Mouse (Mus musculus) embryonic facial prominence, embryonic 11.5 days (tissue): Measurements from ENCODE around the gene 1700016K19Rik. TPM values are rescaled to one million over a fixed set of nuclear protein-coding genes. Genes with fewer than 3 reads are reported as not detected.
A peak's percentile ranks its signal among the peaks of the same experiment; 100 is the strongest.

Experiments
- ATAC-seq: fragments of 200-750 bp; cut with Nextera tagmentation; replicated peaks from 2 replicates; pipeline ENCODE4 v1.8.0; 2017; ENCODE audit warnings: low read depth; ENCODE audit not compliant: insufficient number of reproducible peaks, low FRiP score, low TSS enrichment
- DNase-seq: peaks from one replicate; pipeline ENCODE4 v3.0.0-alpha.2; 2015; ENCODE audit warnings: low spot score
- H3K27ac ChIP-seq: fragments of 300-500 bp; sonication (generic); replicated peaks from 2 replicates; pipeline ENCODE4 v1.5.1; 2014; ENCODE audit warnings: mild to moderate bottlenecking, low read depth, low read length, control low read depth
- H3K27me3 ChIP-seq: fragments of 300-500 bp; sonication (generic); 2 replicates; pipeline ENCODE4 v1.6.1; 2014; ENCODE audit warnings: mild to moderate bottlenecking, low read length, moderate library complexity, mixed read lengths; ENCODE audit not compliant: control insufficient read depth, insufficient read depth
- H3K36me3 ChIP-seq: fragments of 300-500 bp; sonication (generic); replicated peaks from 2 replicates; pipeline ENCODE4 v1.6.1; 2014; ENCODE audit warnings: low read depth, mild to moderate bottlenecking, low read length, moderate library complexity, mixed read lengths; ENCODE audit not compliant: control insufficient read depth, insufficient read depth
- H3K4me1 ChIP-seq: fragments of 300-500 bp; sonication (generic); 2 replicates; pipeline ENCODE4 v1.6.1; 2014; ENCODE audit warnings: low read length, mixed read lengths; ENCODE audit not compliant: control insufficient read depth, insufficient read depth
- H3K4me2 ChIP-seq: fragments of 300-500 bp; sonication (generic); 2 replicates; pipeline ENCODE4 v1.6.1; 2014; ENCODE audit warnings: low read depth, mild to moderate bottlenecking, control low read depth, low read length, moderate library complexity
- H3K4me3 ChIP-seq: fragments of 300-500 bp; sonication (generic); 2 replicates; pipeline ENCODE4 v1.5.1; 2014; ENCODE audit warnings: low read depth, low read length, control low read depth
- H3K9ac ChIP-seq: fragments of 300-500 bp; sonication (generic); replicated peaks from 2 replicates; pipeline ENCODE4 v1.6.1; 2014; ENCODE audit warnings: mild to moderate bottlenecking, control low read depth, low read length
- H3K9me3 ChIP-seq: fragments of 300-500 bp; sonication (generic); replicated peaks from 2 replicates; pipeline ENCODE4 v1.6.1; 2016; ENCODE audit warnings: mild to moderate bottlenecking, low read length, inconsistent platforms, mixed read lengths; ENCODE audit not compliant: control insufficient read depth
- WGBS: fragments of 180-500 bp; shearing (Covaris S2); extraction: QIAGEN DNeasy Blood & Tissue Kit; methylation state at CpG from one replicate; pipeline ENCODE4 v1.1.7; 2014; 5-methylcytosine and 5-hydroxymethylcytosine counted together
- polyA plus RNA-seq: library from polyadenylated mRNA; unstranded; fragments of >200 nt; fragmentation: Nextera tagmentation; extraction: Ambion mirVana; gene quantifications from 2 replicates; pipeline ENCODE4 v1.2.1, GENCODE M21; 2014

Gene 1700016K19Rik
- polyA plus RNA-seq, 1 experiment from 2014 or later: 0.77 TPM

GRCm38 (mm10) chr11:76027139-76028071 is 27.7 kb downstream of the 1700016K19Rik start, which contains the start of gene Rflnb:
Gene Rflnb (minus strand): TSS chr11:76027782.
- Histone ChIP-seq H3K4me3 (peak within 1 kb of the TSS; percentile 75), H3K4me1 (peaks cover 3% of the 10 kb centered on the region), H3K27ac (peak within 1 kb of the TSS; percentile 67), H3K4me2 (peak within 1 kb of the TSS; percentile 62), H3K27me3 (no peaks in the 10 kb centered on the region), H3K9ac (peak within 1 kb of the TSS; percentile 81), H3K36me3 (no peaks in the 10 kb centered on the region; the same call in 1 of the 2 replicates), H3K9me3 (no peaks in the 10 kb centered on the region)
- DNase-seq: peak; percentile 90
- under 1% methylated on average over 86 of the region's 112 CpGs for WGBS
- peak; percentile 87 for ATAC-seq

GRCm38 (mm10) chr11:76028072-76028465 is 28.4 kb downstream of the 1700016K19Rik start:
- H3K27me3 ChIP-seq: no peaks in the 10 kb centered on the region
- peak; percentile 74 for DNase-seq

GRCm38 (mm10) chr11:76033359-76033758 is 33.6 kb downstream of the 1700016K19Rik start:
- Histone ChIP-seq H3K9me3 (no peaks in the 10 kb centered on the region), H3K27me3 (no peaks in the 10 kb centered on the region), H3K36me3 (no peaks in the 10 kb centered on the region), H3K4me1 (no peaks in the 10 kb centered on the region), H3K9ac (no peak overlapping the region), H3K4me3 (no peak overlapping the region), H3K4me2 (no peak overlapping the region), H3K27ac (no peak overlapping the region)
- 77% methylated on average over 6 of the region's 6 CpGs for WGBS
- no peak for ATAC-seq
- no peak for DNase-seq

More at GRCm38 (mm10) chr11:76028072-76028465, 28.4 kb downstream of the 1700016K19Rik start:
- peaks cover 3% of the 10 kb centered on the region for H3K4me1 ChIP-seq
- H3K27ac ChIP-seq: peak overlapping the region; percentile 67
- no peaks in the 10 kb centered on the region; the same call in 1 of the 2 replicates for H3K36me3 ChIP-seq
- H3K4me3 ChIP-seq: peak overlapping the region; percentile 75
- no peaks in the 10 kb centered on the region for H3K9me3 ChIP-seq
- peak; percentile 29 for ATAC-seq
- peak overlapping the region; percentile 81 for H3K9ac ChIP-seq
- peak overlapping the region; percentile 62 for H3K4me2 ChIP-seq
- WGBS: 0% methylated on average over 11 of the region's 14 CpGs

GRCm38 (mm10) chr11:76033836-76034235 is 34.1 kb downstream of the 1700016K19Rik start:
- Histone ChIP-seq H3K4me2 (no peak overlapping the region), H3K9ac (no peak overlapping the region), H3K9me3 (no peaks in the 10 kb centered on the region), H3K4me3 (no peak overlapping the region), H3K27ac (no peak overlapping the region), H3K4me1 (no peaks in the 10 kb centered on the region), H3K36me3 (no peaks in the 10 kb centered on the region), H3K27me3 (no peaks in the 10 kb centered on the region)
- WGBS: 75% methylated on average over 4 of the region's 4 CpGs
- ATAC-seq: no peak
- DNase-seq: no peak

GRCm38 (mm10) chr11:76035182-76035581 is 35.5 kb downstream of the 1700016K19Rik start:
- Histone ChIP-seq H3K27me3 (no peaks in the 10 kb centered on the region), H3K9me3 (no peaks in the 10 kb centered on the region), H3K4me1 (no peaks in the 10 kb centered on the region), H3K27ac (no peak overlapping the region), H3K4me2 (no peak overlapping the region), H3K36me3 (no peaks in the 10 kb centered on the region), H3K9ac (no peak overlapping the region), H3K4me3 (no peak overlapping the region)
- WGBS: 82% methylated on average over 8 of the region's 8 CpGs
- DNase-seq (no peak), ATAC-seq (no peak)

- Histone ChIP-seq H3K4me1 (peaks cover 3% of the 10 kb centered on the region; the same call in 1 of the 2 replicates), H3K27me3 (no peaks in the 10 kb centered on the region), H3K9ac (no peak overlapping the region), H3K4me2 (no peak overlapping the region), H3K27ac (no peak overlapping the region), H3K9me3 (no peaks in the 10 kb centered on the region), H3K36me3 (no peaks in the 10 kb centered on the region), H3K4me3 (no peak overlapping the region)
- WGBS: 55% methylated on average over 6 of the region's 6 CpGs
- no peak for ATAC-seq
- DNase-seq: no peak
These were observed 38.0 kb downstream of the 1700016K19Rik start for GRCm38 (mm10) chr11:76037581-76038294.

- Histone ChIP-seq H3K9ac (no peak overlapping the region), H3K9me3 (no peaks in the 10 kb centered on the region), H3K36me3 (no peaks in the 10 kb centered on the region), H3K4me3 (no peak overlapping the region), H3K4me1 (peaks cover 3% of the 10 kb centered on the region; the same call in 1 of the 2 replicates), H3K27me3 (no peaks in the 10 kb centered on the region), H3K27ac (no peak overlapping the region), H3K4me2 (no peak overlapping the region)
- no peak for DNase-seq
- 88% methylated on average over 3 of the region's 3 CpGs for WGBS
- ATAC-seq: no peak
These were observed 39.8 kb downstream of the 1700016K19Rik start for GRCm38 (mm10) chr11:76039271-76040053.
